18 mouse cellular contexts compared by ENCODE assay signal in the genomic region with DNA sequence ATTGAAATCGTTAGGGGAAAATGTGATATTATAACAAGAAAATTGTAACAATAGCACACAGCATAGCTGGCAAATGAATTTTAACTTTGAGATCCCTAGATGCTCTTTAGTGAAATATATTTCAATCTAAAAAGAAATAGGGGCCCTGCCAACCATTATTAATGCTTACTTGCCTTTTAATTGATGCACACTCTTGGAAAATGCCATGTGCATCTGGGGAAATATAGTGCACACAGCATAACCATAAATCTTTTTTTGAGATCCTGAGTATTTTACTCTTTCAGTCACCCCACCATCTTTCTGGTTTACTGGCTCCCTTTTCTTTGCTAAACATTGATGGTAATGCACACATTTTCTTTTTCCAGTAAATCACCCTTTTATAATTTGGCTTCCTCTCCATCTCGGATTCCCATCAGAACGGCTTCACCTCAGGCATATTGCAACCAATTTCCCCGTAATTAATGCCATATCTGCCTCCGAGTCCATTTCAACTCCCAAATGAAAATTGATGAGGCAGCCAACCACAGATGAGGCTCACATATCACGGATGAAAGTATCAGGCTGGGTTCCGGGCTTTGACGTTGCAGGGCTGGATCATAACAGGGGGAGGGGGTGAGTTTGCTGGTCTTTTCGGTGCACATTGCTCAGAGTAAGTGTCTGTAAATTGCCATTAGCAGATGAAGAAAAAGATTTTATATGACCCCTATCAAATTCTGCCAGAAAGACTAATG. TPM values are rescaled to one million over a fixed set of nuclear protein-coding genes. Genes with fewer than 3 reads are reported as not detected.
DNase-seq lines count a peak whose midpoint lies in the region; ATAC-seq and TF ChIP-seq lines count a peak whose summit lies in the region.
"Had no signal": no experiment of that assay in that cellular context is flagged by ENCODE, and none has a peak within 500 bp of the region (broad histone marks: within the 10 kb centered on the region; RNA-seq: fewer than 3 reads in every experiment).

No protein-coding gene starts in this region.

- H3K27me3 ChIP-seq in hindbrain, embryonic 11.5 days (ENCODE audit: control insufficient read depth, insufficient read depth, low read length) = no peaks in the 10 kb centered on the region
- no peaks in the 10 kb centered on the region for H3K27me3 ChIP-seq in hindbrain, embryonic 10.5 days (ENCODE audit: insufficient read depth, poor library complexity, severe bottlenecking)
- no peaks in the 10 kb centered on the region for H3K27me3 ChIP-seq in embryonic facial prominence, embryonic 10.5 days (replicated peaks; ENCODE audit: low read depth, poor library complexity, severe bottlenecking)
- no peaks in the 10 kb centered on the region for H3K27me3 ChIP-seq in limb, embryonic 10.5 days (ENCODE audit: low read depth, poor library complexity, severe bottlenecking)
- no peaks in the 10 kb centered on the region for H3K27me3 ChIP-seq in neural tube, embryonic 13.5 days
- no peaks in the 10 kb centered on the region for H3K27me3 ChIP-seq in liver, postnatal 0 days (ENCODE audit: insufficient read depth, low read length)
- no peaks in the 10 kb centered on the region for H3K27me3 ChIP-seq in liver, embryonic 11.5 days (replicated peaks; ENCODE audit: control insufficient read depth, insufficient read depth, low read length)
- H3K27me3 ChIP-seq: forebrain, embryonic 12.5 days had no signal

- H3K36me3 ChIP-seq in hindbrain, embryonic 11.5 days (ENCODE audit: control insufficient read depth, insufficient read depth, low read length) = no peaks in the 10 kb centered on the region
- H3K36me3 ChIP-seq in hindbrain, embryonic 10.5 days = no peaks in the 10 kb centered on the region
- H3K36me3 ChIP-seq in embryonic facial prominence, embryonic 10.5 days (replicated peaks) = no peaks in the 10 kb centered on the region
- no peaks in the 10 kb centered on the region for H3K36me3 ChIP-seq in limb, embryonic 10.5 days
- no peaks in the 10 kb centered on the region for H3K36me3 ChIP-seq in neural tube, embryonic 13.5 days
- H3K36me3 ChIP-seq in liver, postnatal 0 days (replicated peaks; ENCODE audit: insufficient read depth, low read length) = no peaks in the 10 kb centered on the region
- no peaks in the 10 kb centered on the region for H3K36me3 ChIP-seq in liver, embryonic 11.5 days (ENCODE audit: control insufficient read depth, insufficient read depth, low read length)
- H3K36me3 ChIP-seq: forebrain, embryonic 12.5 days had no signal

- ATAC-seq in hindbrain, embryonic 11.5 days (ENCODE audit: low FRiP score) = peak; percentile 67
- ATAC-seq in neural tube, embryonic 13.5 days (ENCODE audit: low read depth) = peak; percentile 93
- no peak for ATAC-seq in liver, postnatal 0 days
- no peak for ATAC-seq in liver, embryonic 11.5 days (replicated peaks; ENCODE audit: low FRiP score)
- ATAC-seq: Patski had no signal

- no peak overlapping the region for H3K4me3 ChIP-seq in hindbrain, embryonic 11.5 days (ENCODE audit: low read depth, low read length)
- H3K4me3 ChIP-seq in hindbrain, embryonic 10.5 days = no peak overlapping the region
- H3K4me3 ChIP-seq in embryonic facial prominence, embryonic 10.5 days = no peak overlapping the region
- no peak overlapping the region for H3K4me3 ChIP-seq in limb, embryonic 10.5 days
- H3K4me3 ChIP-seq in neural tube, embryonic 13.5 days = no peak overlapping the region
- no peak overlapping the region for H3K4me3 ChIP-seq in liver, postnatal 0 days (ENCODE audit: low read depth, low read length)
- no peak overlapping the region for H3K4me3 ChIP-seq in liver, embryonic 11.5 days (ENCODE audit: low read depth, low read length)
- H3K4me3 ChIP-seq: forebrain, embryonic 12.5 days had no signal

- no peak for TF ChIP-seq CTCF in liver, postnatal 0 days (IDR thresholded peaks at IDR 0.05; ENCODE audit: low read depth)

- no peak overlapping the region for H3K4me2 ChIP-seq in hindbrain, embryonic 11.5 days (replicated peaks; ENCODE audit: low read depth, low read length)
- peak overlapping the region; percentile 7; the same call in 1 of the 2 replicates for H3K4me2 ChIP-seq in neural tube, embryonic 13.5 days
- no peak overlapping the region for H3K4me2 ChIP-seq in liver, postnatal 0 days (ENCODE audit: low read depth, low read length)
- H3K4me2 ChIP-seq in liver, embryonic 11.5 days = no peak overlapping the region
- H3K4me2 ChIP-seq: forebrain, embryonic 12.5 days had no signal

- peak; percentile 42 for DNase-seq in hindbrain, embryonic 11.5 days (ENCODE audit: low spot score)
- DNase-seq in hindbrain, embryonic 10.5 days (ENCODE audit: low spot score) = no peak
- DNase-seq in embryonic facial prominence, embryonic 10.5 days (ENCODE audit: low spot score) = peak; percentile 66
- peak; percentile 57 for DNase-seq in limb, embryonic 10.5 days (ENCODE audit: low spot score)
- DNase-seq in liver, postnatal 0 days = no peak
- DNase-seq in liver, embryonic 11.5 days (ENCODE audit: low spot score) = no peak
- no peak for DNase-seq in adrenal gland, postnatal 25 days
- DNase-seq: adrenal gland, postnatal 36 days; cerebellum, adult 8-10 months; heart, postnatal 14 days; kidney, postnatal 36 days had no signal

- H3K9me3 ChIP-seq in hindbrain, embryonic 11.5 days (ENCODE audit: control insufficient read depth, low read length) = no peaks in the 10 kb centered on the region
- H3K9me3 ChIP-seq in hindbrain, embryonic 10.5 days = no peaks in the 10 kb centered on the region
- no peaks in the 10 kb centered on the region for H3K9me3 ChIP-seq in embryonic facial prominence, embryonic 10.5 days
- H3K9me3 ChIP-seq in limb, embryonic 10.5 days (replicated peaks) = no peaks in the 10 kb centered on the region
- H3K9me3 ChIP-seq in neural tube, embryonic 13.5 days = no peaks in the 10 kb centered on the region
- no peaks in the 10 kb centered on the region for H3K9me3 ChIP-seq in liver, postnatal 0 days (ENCODE audit: low read length)
- H3K9me3 ChIP-seq in liver, embryonic 11.5 days (ENCODE audit: control insufficient read depth, low read length) = no peaks in the 10 kb centered on the region
- H3K9me3 ChIP-seq: forebrain, embryonic 12.5 days had no signal

- no peaks in the 10 kb centered on the region for H3K4me1 ChIP-seq in hindbrain, embryonic 11.5 days (replicated peaks; ENCODE audit: control insufficient read depth, insufficient read depth, low read length)
- no peaks in the 10 kb centered on the region for H3K4me1 ChIP-seq in hindbrain, embryonic 10.5 days (replicated peaks)
- peaks cover 10% of the 10 kb centered on the region; the same call in 1 of the 2 replicates for H3K4me1 ChIP-seq in embryonic facial prominence, embryonic 10.5 days
- H3K4me1 ChIP-seq in limb, embryonic 10.5 days = peaks cover 9% of the 10 kb centered on the region
- peaks cover 20% of the 10 kb centered on the region for H3K4me1 ChIP-seq in neural tube, embryonic 13.5 days (replicated peaks)
- no peaks in the 10 kb centered on the region for H3K4me1 ChIP-seq in liver, postnatal 0 days (ENCODE audit: insufficient read depth)
- H3K4me1 ChIP-seq in liver, embryonic 11.5 days (replicated peaks; ENCODE audit: control insufficient read depth, insufficient read depth, low read length) = no peaks in the 10 kb centered on the region
- H3K4me1 ChIP-seq: forebrain, embryonic 12.5 days had no signal

- H3K27ac ChIP-seq in hindbrain, embryonic 11.5 days (ENCODE audit: low read depth, low read length) = peak overlapping the region; percentile 54
- H3K27ac ChIP-seq in hindbrain, embryonic 10.5 days = no peak overlapping the region
- peak overlapping the region; percentile 45; the same call in 1 of the 2 replicates for H3K27ac ChIP-seq in embryonic facial prominence, embryonic 10.5 days (replicated peaks)
- H3K27ac ChIP-seq in limb, embryonic 10.5 days = no peak overlapping the region
- peak overlapping the region; percentile 77 for H3K27ac ChIP-seq in neural tube, embryonic 13.5 days (replicated peaks)
- H3K27ac ChIP-seq in liver, postnatal 0 days (ENCODE audit: low read depth) = no peak overlapping the region
- H3K27ac ChIP-seq in liver, embryonic 11.5 days (ENCODE audit: low read depth, low read length) = no peak overlapping the region
- H3K27ac ChIP-seq: forebrain, embryonic 12.5 days had no signal

- H3K9ac ChIP-seq in hindbrain, embryonic 11.5 days (ENCODE audit: low read depth, low read length) = no peak overlapping the region
- no peak overlapping the region for H3K9ac ChIP-seq in neural tube, embryonic 13.5 days
- H3K9ac ChIP-seq in liver, postnatal 0 days (replicated peaks) = no peak overlapping the region
- H3K9ac ChIP-seq in liver, embryonic 11.5 days (ENCODE audit: low read depth, low read length) = no peak overlapping the region
- H3K9ac ChIP-seq: forebrain, embryonic 12.5 days had no signal

- 58% methylated on average over 9 of the region's 9 CpGs for WGBS in hindbrain, embryonic 11.5 days
- 75% methylated on average over 9 of the region's 9 CpGs for WGBS in hindbrain, embryonic 10.5 days
- 51% methylated on average over 9 of the region's 9 CpGs for WGBS in embryonic facial prominence, embryonic 10.5 days
- WGBS in limb, embryonic 10.5 days = 45% methylated on average over 9 of the region's 9 CpGs
- 23% methylated on average over 9 of the region's 9 CpGs for WGBS in neural tube, embryonic 13.5 days
- 78% methylated on average over 9 of the region's 9 CpGs for WGBS in liver, postnatal 0 days (ENCODE audit: insufficient replicate concordance)
- WGBS in liver, embryonic 11.5 days = 71% methylated on average over 9 of the region's 9 CpGs

- TF ChIP-seq EP300 in liver, postnatal 0 days (IDR thresholded peaks at IDR 0.05; ENCODE audit: low read depth) = no peak

RNA-seq across cellular contexts. Expression of gene Fam216b, which starts 28.8 kb away (rescaled TPM):
- polyA plus RNA-seq in hindbrain, embryonic 11.5 days (2014; fragmentation: Nextera tagmentation; extraction: Ambion mirVana) = not detected in 2 replicates
- polyA plus RNA-seq in hindbrain, embryonic 10.5 days (2016; fragmentation: Nextera tagmentation; extraction: Ambion mirVana) = not detected in 2 replicates
- not detected in 2 replicates for polyA plus RNA-seq in embryonic facial prominence, embryonic 10.5 days (2016; fragmentation: Nextera tagmentation; extraction: Ambion mirVana)
- polyA plus RNA-seq in limb, embryonic 10.5 days (2016; fragmentation: Nextera tagmentation; extraction: Ambion mirVana) = not detected in 2 replicates
- polyA plus RNA-seq in neural tube, embryonic 13.5 days (2015; fragmentation: Nextera tagmentation; extraction: Ambion mirVana) = 0.18 TPM in 1 of 2 replicates, not detected in the other
- not detected in 2 replicates for polyA plus RNA-seq in liver, postnatal 0 days (2015; fragmentation: Nextera tagmentation; extraction: Ambion mirVana)
- polyA plus RNA-seq in liver, embryonic 11.5 days (2014; fragmentation: Nextera tagmentation; extraction: Ambion mirVana) = not detected in 2 replicates
- total RNA-seq in adrenal gland, postnatal 25 days (2021) = not detected in 2 replicates
- total RNA-seq: adrenal gland, postnatal 36 days; gastrocnemius, postnatal 4 days; liver, adult 2 months; megakaryocyte progenitor cell, adult 5-6 weeks had no signal
- polyA plus RNA-seq: C2C12; forebrain, embryonic 12.5 days; liver, adult 2 months; Patski had no signal

Comparison
In these comparisons a context has a peak if more than half of its experiments do, and no peak if none do; other contexts are left out.
1. DNase-seq: peak in hindbrain, embryonic 11.5 days (single experiment), embryonic facial prominence, embryonic 10.5 days (single experiment) and limb, embryonic 10.5 days (single experiment); none in hindbrain, embryonic 10.5 days (single experiment), liver, postnatal 0 days (single experiment), liver, embryonic 11.5 days (single experiment) and adrenal gland, postnatal 25 days (single experiment).
2. H3K27ac ChIP-seq: peak in hindbrain, embryonic 11.5 days (single experiment), embryonic facial prominence, embryonic 10.5 days (single experiment) and neural tube, embryonic 13.5 days (single experiment); none in hindbrain, embryonic 10.5 days (single experiment), limb, embryonic 10.5 days (single experiment), liver, postnatal 0 days (single experiment) and liver, embryonic 11.5 days (single experiment).
3. ATAC-seq: peak in hindbrain, embryonic 11.5 days (single experiment) and neural tube, embryonic 13.5 days (single experiment); none in liver, postnatal 0 days (single experiment) and liver, embryonic 11.5 days (single experiment).